Comparison of ENCODE assay signal across 12 mouse cellular contexts in the genomic region with DNA sequence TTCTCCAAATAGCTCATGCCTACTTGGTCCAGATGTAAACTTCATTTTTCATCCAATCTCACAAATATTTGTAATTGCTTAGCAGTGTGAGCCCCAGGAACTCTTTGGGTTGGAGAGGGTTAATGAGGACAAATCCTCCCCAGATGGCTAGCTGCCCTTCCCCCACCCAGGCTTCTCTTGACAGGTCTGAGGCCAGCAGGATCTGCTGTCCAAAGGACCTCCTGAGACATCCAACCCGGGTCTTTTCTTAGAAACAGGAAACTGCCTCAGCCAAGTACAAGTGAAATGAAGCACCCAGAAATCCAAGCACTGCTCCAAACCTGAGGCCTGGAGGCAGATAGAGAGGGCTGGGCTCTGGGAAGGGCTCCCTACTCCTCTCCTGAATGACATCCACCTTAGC.
DNase-seq lines count a peak whose midpoint lies in the region; ATAC-seq and TF ChIP-seq lines count a peak whose summit lies in the region.
"Had no signal": no experiment of that assay in that cellular context is flagged by ENCODE, and none has a peak within 500 bp of the region (broad histone marks: within the 10 kb centered on the region; RNA-seq: fewer than 3 reads in every experiment).

No protein-coding gene starts in this region.

- no peak for ATAC-seq in intestine, embryonic 14.5 days (replicated peaks; ENCODE audit: low FRiP score, low TSS enrichment, low read depth)
- ATAC-seq in intestine, postnatal 0 days = no peak
- ATAC-seq in kidney, postnatal 0 days (replicated peaks; ENCODE audit: low FRiP score, low read depth) = no peak
- ATAC-seq in cerebellum, adult (ENCODE audit: insufficient number of reproducible peaks, low FRiP score, low TSS enrichment) = no peak
- ATAC-seq: intestine, embryonic 15.5 days had no signal

- intact Hi-C loops in left cerebral cortex, postnatal 14 days (cut with DNase I) = no loop called here

- no peak overlapping the region for H3K9ac ChIP-seq in intestine, embryonic 14.5 days (ENCODE audit: low read length)
- H3K9ac ChIP-seq in intestine, postnatal 0 days (ENCODE audit: low read depth, low read length) = no peak overlapping the region
- H3K9ac ChIP-seq in kidney, postnatal 0 days (ENCODE audit: low read depth, low read length) = no peak overlapping the region
- H3K9ac ChIP-seq: intestine, embryonic 15.5 days had no signal

- 7% methylated on average over 1 of the region's 1 CpGs for WGBS in intestine, embryonic 14.5 days
- WGBS in intestine, postnatal 0 days = 21% methylated on average over 1 of the region's 1 CpGs
- 0% methylated on average over 1 of the region's 1 CpGs for WGBS in kidney, postnatal 0 days
- WGBS in midbrain, embryonic 10.5 days = 19% methylated on average over 1 of the region's 1 CpGs

- H3K36me3 ChIP-seq in intestine, embryonic 14.5 days (ENCODE audit: control insufficient read depth, insufficient read depth, low read length) = no peaks in the 10 kb centered on the region
- no peaks in the 10 kb centered on the region for H3K36me3 ChIP-seq in intestine, postnatal 0 days (ENCODE audit: control insufficient read depth, insufficient read depth)
- no peaks in the 10 kb centered on the region for H3K36me3 ChIP-seq in kidney, postnatal 0 days (ENCODE audit: insufficient read depth, low read length)
- no peaks in the 10 kb centered on the region for H3K36me3 ChIP-seq in midbrain, embryonic 10.5 days
- H3K36me3 ChIP-seq: intestine, embryonic 15.5 days had no signal

- H3K9me3 ChIP-seq in intestine, embryonic 14.5 days (ENCODE audit: control insufficient read depth, low read length) = no peaks in the 10 kb centered on the region
- H3K9me3 ChIP-seq in intestine, postnatal 0 days (ENCODE audit: control insufficient read depth) = no peaks in the 10 kb centered on the region
- H3K9me3 ChIP-seq in kidney, postnatal 0 days (replicated peaks; ENCODE audit: low read length) = no peaks in the 10 kb centered on the region
- H3K9me3 ChIP-seq in midbrain, embryonic 10.5 days (replicated peaks) = no peaks in the 10 kb centered on the region
- H3K9me3 ChIP-seq: intestine, embryonic 15.5 days had no signal

- no peaks in the 10 kb centered on the region for H3K27me3 ChIP-seq in intestine, embryonic 14.5 days (replicated peaks; ENCODE audit: control insufficient read depth, insufficient read depth, low read length)
- H3K27me3 ChIP-seq in intestine, postnatal 0 days (replicated peaks; ENCODE audit: control insufficient read depth, insufficient read depth, low read length) = no peaks in the 10 kb centered on the region
- H3K27me3 ChIP-seq in kidney, postnatal 0 days (ENCODE audit: insufficient read depth, low read length) = no peaks in the 10 kb centered on the region
- no peaks in the 10 kb centered on the region for H3K27me3 ChIP-seq in midbrain, embryonic 10.5 days (ENCODE audit: low read depth, poor library complexity, severe bottlenecking)
- H3K27me3 ChIP-seq: CH12.LX; intestine, embryonic 15.5 days had no signal

- 0 out of 2 replicates have a peak overlapping the region, but pooled peaks have one; percentile 27 for H3K27ac ChIP-seq in intestine, embryonic 14.5 days (ENCODE audit: low read depth)
- H3K27ac ChIP-seq in intestine, postnatal 0 days (ENCODE audit: low read depth, low read length) = no peak overlapping the region
- H3K27ac ChIP-seq in kidney, postnatal 0 days = no peak overlapping the region
- no peak overlapping the region for H3K27ac ChIP-seq in midbrain, embryonic 10.5 days (replicated peaks)
- H3K27ac ChIP-seq: intestine, embryonic 15.5 days; macrophage had no signal

- no peak for DNase-seq in intestine, embryonic 14.5 days (ENCODE audit: low spot score)
- DNase-seq in gastrocnemius, postnatal 10 days = peak; percentile 71
- peak; percentile 72 for DNase-seq in kidney, postnatal 0 days (ENCODE audit: low spot score)
- DNase-seq in retina, embryonic 14.5 days (ENCODE audit: low spot score) = peak; percentile 19
- no peak for DNase-seq in left cerebral cortex, postnatal 14 days (ENCODE audit: low spot score in 2 of 2)
- DNase-seq in midbrain, embryonic 10.5 days (ENCODE audit: low spot score) = no peak
- DNase-seq: thymus, postnatal 4 days had no signal

- no peak overlapping the region for H3K4me2 ChIP-seq in intestine, embryonic 14.5 days (ENCODE audit: low read length)
- H3K4me2 ChIP-seq in intestine, postnatal 0 days (replicated peaks; ENCODE audit: low read depth) = no peak overlapping the region
- H3K4me2 ChIP-seq in kidney, postnatal 0 days (ENCODE audit: low read length) = no peak overlapping the region
- H3K4me2 ChIP-seq: intestine, embryonic 15.5 days had no signal

- H3K4me1 ChIP-seq in intestine, embryonic 14.5 days (replicated peaks; ENCODE audit: control insufficient read depth, insufficient read depth, low read length) = peaks cover 7% of the 10 kb centered on the region
- no peaks in the 10 kb centered on the region for H3K4me1 ChIP-seq in intestine, postnatal 0 days (replicated peaks; ENCODE audit: control insufficient read depth, insufficient read depth, low read length)
- 0 out of 2 replicates have a peak, but pooled peaks cover 5% of the 10 kb centered on the region for H3K4me1 ChIP-seq in kidney, postnatal 0 days (replicated peaks; ENCODE audit: insufficient read depth, low read length)
- peaks cover 6% of the 10 kb centered on the region for H3K4me1 ChIP-seq in midbrain, embryonic 10.5 days

- no peak overlapping the region for H3K4me3 ChIP-seq in intestine, embryonic 14.5 days (ENCODE audit: low read depth, low read length)
- no peak overlapping the region for H3K4me3 ChIP-seq in intestine, postnatal 0 days (ENCODE audit: low read depth, low read length)
- H3K4me3 ChIP-seq in kidney, postnatal 0 days (replicated peaks; ENCODE audit: low read depth, low read length) = no peak overlapping the region
- H3K4me3 ChIP-seq in midbrain, embryonic 10.5 days = no peak overlapping the region
- H3K4me3 ChIP-seq: intestine, embryonic 15.5 days had no signal

- TF ChIP-seq CTCF in intestine, postnatal 0 days (IDR thresholded peaks at IDR 0.05; ENCODE audit: low read depth) = no peak
- no peak for TF ChIP-seq CTCF in kidney, postnatal 0 days (IDR thresholded peaks at IDR 0.05; ENCODE audit: low read depth)

Comparison
In these comparisons a context has a peak if more than half of its experiments do, and no peak if none do; other contexts are left out.
1. DNase-seq: peak in gastrocnemius, postnatal 10 days (single experiment), kidney, postnatal 0 days (single experiment) and retina, embryonic 14.5 days (single experiment); none in intestine, embryonic 14.5 days (single experiment), left cerebral cortex, postnatal 14 days (0 of 2) and midbrain, embryonic 10.5 days (single experiment).